Mouse (Mus musculus): Measurements from ENCODE around the gene Ddx51. TPM values are rescaled to one million over a fixed set of nuclear protein-coding genes. Genes with fewer than 3 reads are reported as not detected.

Gene Ddx51
- polyA plus RNA-seq, 1 experiment: 0.28 TPM

- TF ChIP-seq GATA1 (IDR thresholded peaks at IDR 0.05; ENCODE audit: low read length): no peak
- no peak for TF ChIP-seq TAL1 (IDR thresholded peaks at IDR 0.05; ENCODE audit: low read length)
Measured at GRCm38 (mm10) chr5:110611435-110612158, 41.7 kb upstream of the Ddx51 start.

GRCm38 (mm10) chr5:110619226-110619625, 34.0 kb upstream of the Ddx51 start:
- H3K4me1 ChIP-seq (ENCODE audit: control insufficient read depth): no peaks in the 10 kb centered on the region
- no peaks in the 10 kb centered on the region for H3K36me3 ChIP-seq (ENCODE audit: control insufficient read depth)
- TF ChIP-seq GATA1 (IDR thresholded peaks at IDR 0.05; ENCODE audit: low read length) (no peak), TAL1 (IDR thresholded peaks at IDR 0.05; ENCODE audit: low read length) (no peak)
- no peaks in the 10 kb centered on the region for H3K9me3 ChIP-seq (ENCODE audit: control insufficient read depth, low read length)
- no peaks in the 10 kb centered on the region for H3K27me3 ChIP-seq (ENCODE audit: control insufficient read depth)
- H3K4me3 ChIP-seq (replicated peaks): no peak overlapping the region

More at GRCm38 (mm10) chr5:110611435-110612158, 41.7 kb upstream of the Ddx51 start:
- no peak overlapping the region for H3K4me3 ChIP-seq (replicated peaks)
- no peaks in the 10 kb centered on the region for H3K36me3 ChIP-seq (ENCODE audit: control insufficient read depth)
- no peaks in the 10 kb centered on the region for H3K9me3 ChIP-seq (ENCODE audit: control insufficient read depth, low read length)
- no peaks in the 10 kb centered on the region for H3K4me1 ChIP-seq (ENCODE audit: control insufficient read depth)
- no peaks in the 10 kb centered on the region for H3K27me3 ChIP-seq (ENCODE audit: control insufficient read depth)

- Histone ChIP-seq H3K4me3 (replicated peaks) (no peak overlapping the region), H3K9me3 (ENCODE audit: control insufficient read depth, low read length) (no peaks in the 10 kb centered on the region), H3K36me3 (ENCODE audit: control insufficient read depth) (no peaks in the 10 kb centered on the region), H3K4me1 (ENCODE audit: control insufficient read depth) (no peaks in the 10 kb centered on the region), H3K27me3 (ENCODE audit: control insufficient read depth) (peaks cover 7% of the 10 kb centered on the region)
- TF ChIP-seq TAL1 (IDR thresholded peaks at IDR 0.05; ENCODE audit: low read length) (no peak), GATA1 (IDR thresholded peaks at IDR 0.05; ENCODE audit: low read length) (no peak)
Measured at GRCm38 (mm10) chr5:110624319-110624718, 28.9 kb upstream of the Ddx51 start.

GRCm38 (mm10) chr5:110627351-110627750, 25.9 kb upstream of the Ddx51 start:
- Histone ChIP-seq H3K4me3 (replicated peaks) (no peak overlapping the region), H3K4me1 (ENCODE audit: control insufficient read depth) (no peaks in the 10 kb centered on the region), H3K27me3 (ENCODE audit: control insufficient read depth) (peaks cover 7% of the 10 kb centered on the region), H3K36me3 (ENCODE audit: control insufficient read depth) (no peaks in the 10 kb centered on the region), H3K9me3 (ENCODE audit: control insufficient read depth, low read length) (no peaks in the 10 kb centered on the region)
- TF ChIP-seq TAL1 (IDR thresholded peaks at IDR 0.05; ENCODE audit: low read length) (no peak), GATA1 (IDR thresholded peaks at IDR 0.05; ENCODE audit: low read length) (no peak)

- peaks cover 7% of the 10 kb centered on the region for H3K27me3 ChIP-seq (ENCODE audit: control insufficient read depth)
- no peaks in the 10 kb centered on the region for H3K36me3 ChIP-seq (ENCODE audit: control insufficient read depth)
- H3K9me3 ChIP-seq (ENCODE audit: control insufficient read depth, low read length): no peaks in the 10 kb centered on the region
- H3K4me1 ChIP-seq (ENCODE audit: control insufficient read depth): no peaks in the 10 kb centered on the region
- TF ChIP-seq GATA1 (IDR thresholded peaks at IDR 0.05; ENCODE audit: low read length): no peak
- TF ChIP-seq TAL1 (IDR thresholded peaks at IDR 0.05; ENCODE audit: low read length): no peak
- no peak overlapping the region for H3K4me3 ChIP-seq (replicated peaks)
Measured at GRCm38 (mm10) chr5:110628156-110628555, 25.1 kb upstream of the Ddx51 start.

GRCm38 (mm10) chr5:110629525-110630120, 23.6 kb upstream of the Ddx51 start:
- Histone ChIP-seq H3K27me3 (ENCODE audit: control insufficient read depth) (peaks cover 9% of the 10 kb centered on the region), H3K4me1 (ENCODE audit: control insufficient read depth) (no peaks in the 10 kb centered on the region), H3K4me3 (replicated peaks) (no peak overlapping the region), H3K36me3 (ENCODE audit: control insufficient read depth) (no peaks in the 10 kb centered on the region), H3K9me3 (ENCODE audit: control insufficient read depth, low read length) (no peaks in the 10 kb centered on the region)
- TF ChIP-seq TAL1 (IDR thresholded peaks at IDR 0.05; ENCODE audit: low read length) (no peak), GATA1 (IDR thresholded peaks at IDR 0.05; ENCODE audit: low read length) (no peak)

GRCm38 (mm10) chr5:110635951-110636707, 17.1 kb upstream of the Ddx51 start:
- no peaks in the 10 kb centered on the region for H3K36me3 ChIP-seq (ENCODE audit: control insufficient read depth)
- H3K9me3 ChIP-seq (ENCODE audit: control insufficient read depth, low read length): no peaks in the 10 kb centered on the region
- TF ChIP-seq GATA1 (IDR thresholded peaks at IDR 0.05; ENCODE audit: low read length) (no peak), TAL1 (IDR thresholded peaks at IDR 0.05; ENCODE audit: low read length) (no peak)
- no peak overlapping the region for H3K4me3 ChIP-seq (replicated peaks)
- H3K27me3 ChIP-seq (ENCODE audit: control insufficient read depth): 0 out of 2 replicates have a peak, but pooled peaks cover 2% of the 10 kb centered on the region
- peaks cover 1% of the 10 kb centered on the region; the same call in 1 of the 2 replicates for H3K4me1 ChIP-seq (ENCODE audit: control insufficient read depth)

- no peak for TF ChIP-seq TAL1 (IDR thresholded peaks at IDR 0.05; ENCODE audit: low read length)
- 0 out of 2 replicates have a peak, but pooled peaks cover 2% of the 10 kb centered on the region for H3K27me3 ChIP-seq (ENCODE audit: control insufficient read depth)
- peaks cover 2% of the 10 kb centered on the region; the same call in 1 of the 2 replicates for H3K36me3 ChIP-seq (ENCODE audit: control insufficient read depth)
- H3K4me1 ChIP-seq (ENCODE audit: control insufficient read depth): peaks cover 1% of the 10 kb centered on the region; the same call in 1 of the 2 replicates
- H3K9me3 ChIP-seq (ENCODE audit: control insufficient read depth, low read length): peaks cover 9% of the 10 kb centered on the region
- H3K4me3 ChIP-seq (replicated peaks): no peak overlapping the region
Measured at GRCm38 (mm10) chr5:110638306-110639074, 14.8 kb upstream of the Ddx51 start.

Measured in erythroblast, embryonic 14.5 days (primary cell).